Mouse (Mus musculus): Measurements from ENCODE around the gene F2rl1. TPM values are rescaled to one million over a fixed set of nuclear protein-coding genes. Genes with fewer than 3 reads are reported as not detected.

F2rl1 gene
- polyA plus RNA-seq, 1 experiment from 2014 or later = 4.5 TPM

DNA sequence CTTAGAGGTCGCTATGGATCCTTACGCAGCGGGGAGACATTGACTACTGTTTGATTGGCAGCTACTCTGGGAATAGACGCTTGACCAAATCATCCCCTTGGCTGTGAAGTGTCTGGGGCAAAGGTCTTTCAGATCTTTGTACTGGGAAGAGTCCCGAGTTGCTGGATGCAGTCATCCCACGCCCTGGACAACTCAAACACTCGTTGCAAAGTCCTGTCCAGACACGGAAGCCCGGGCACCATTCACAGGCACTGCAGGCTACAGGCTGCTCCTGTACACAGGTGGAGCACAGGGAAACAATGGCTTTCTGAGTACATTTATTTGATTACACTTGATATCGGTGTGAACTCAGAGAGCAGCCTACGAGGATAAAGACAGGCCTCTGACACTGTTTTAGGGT lies 33.7 kb downstream of the F2rl1 start:
- Histone ChIP-seq H3K9me3 (ENCODE audit: low read depth, low read length) (no peaks in the 10 kb centered on the region), H3K36me3 (ENCODE audit: insufficient read depth) (no peaks in the 10 kb centered on the region), H3K27me3 (ENCODE audit: insufficient read depth, low read length) (no peaks in the 10 kb centered on the region), H3K27ac (ENCODE audit: low read depth) (no peak overlapping the region), H3K4me1 (ENCODE audit: insufficient read depth) (peaks cover 11% of the 10 kb centered on the region), H3K4me3 (ENCODE audit: low read depth, low read length) (no peak overlapping the region), H3K4me2 (no peak overlapping the region), H3K9ac (no peak overlapping the region)
- 59% methylated on average over 11 of the region's 11 CpGs for WGBS
- DNase-seq (no peak), ATAC-seq (ENCODE audit: insufficient read depth) (no peak)
- TF ChIP-seq CTCF (IDR thresholded peaks at IDR 0.05; ENCODE audit: low read depth) = no peak

DNA sequence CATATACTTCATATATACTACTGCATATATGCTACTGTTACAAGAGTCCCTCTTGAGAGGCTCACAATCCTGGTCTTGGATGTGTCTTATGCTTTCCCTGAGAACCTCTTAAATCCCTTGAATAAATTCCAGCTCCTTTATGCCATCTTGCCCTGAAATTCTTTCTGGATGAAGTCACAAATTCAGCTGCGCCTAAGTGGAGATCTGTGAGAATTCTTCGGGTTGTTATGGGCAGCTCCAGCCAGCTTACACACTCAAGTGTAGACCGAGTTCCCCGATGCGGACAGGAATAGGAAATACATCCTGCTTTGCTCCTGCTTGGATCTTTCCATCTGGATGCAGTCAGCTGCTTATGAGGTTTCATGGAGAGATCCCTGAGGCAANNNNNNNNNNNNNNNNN lies 40.4 kb downstream of the F2rl1 start:
- no peaks in the 10 kb centered on the region for H3K36me3 ChIP-seq (ENCODE audit: insufficient read depth)
- H3K4me3 ChIP-seq (ENCODE audit: low read depth, low read length) = no peak overlapping the region
- H3K27ac ChIP-seq (ENCODE audit: low read depth) = peak overlapping the region; percentile 60
- 20% methylated on average over 5 of the region's 5 CpGs for WGBS
- no peak for TF ChIP-seq CTCF (IDR thresholded peaks at IDR 0.05; ENCODE audit: low read depth)
- DNase-seq (peak; percentile 75), ATAC-seq (ENCODE audit: insufficient read depth) (peak; percentile 79)
- no peaks in the 10 kb centered on the region for H3K27me3 ChIP-seq (ENCODE audit: insufficient read depth, low read length)
- no peak overlapping the region for H3K9ac ChIP-seq
- H3K4me2 ChIP-seq = no peak overlapping the region
- H3K4me1 ChIP-seq (ENCODE audit: insufficient read depth) = no peaks in the 10 kb centered on the region
- no peaks in the 10 kb centered on the region for H3K9me3 ChIP-seq (ENCODE audit: low read depth, low read length)

DNA sequence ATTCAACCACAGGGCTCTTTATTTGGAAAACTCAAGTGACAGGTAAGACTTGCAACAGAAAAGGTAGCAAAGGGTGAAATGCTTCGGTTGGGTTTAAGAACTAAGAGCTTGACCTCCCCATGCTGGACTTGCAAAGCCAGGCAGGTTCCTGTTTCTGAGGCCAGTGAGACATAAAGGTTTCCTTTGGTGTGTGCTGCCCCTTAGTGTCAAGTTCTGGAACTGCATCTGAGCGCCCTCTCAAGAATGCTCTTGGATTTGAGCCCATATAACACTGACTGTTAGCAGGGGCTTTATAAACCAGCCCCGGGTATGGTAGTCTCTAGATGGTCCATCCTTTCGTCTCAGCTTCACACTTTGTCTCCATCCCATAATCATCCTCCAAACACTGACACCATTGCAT lies 43.6 kb downstream of the F2rl1 start:
- peak; percentile 92 for TF ChIP-seq CTCF (IDR thresholded peaks at IDR 0.05; ENCODE audit: low read depth)
- H3K36me3 ChIP-seq (ENCODE audit: insufficient read depth) = no peaks in the 10 kb centered on the region
- no peaks in the 10 kb centered on the region for H3K9me3 ChIP-seq (ENCODE audit: low read depth, low read length)
- no peak overlapping the region for H3K4me3 ChIP-seq (ENCODE audit: low read depth, low read length)
- H3K4me2 ChIP-seq = no peak overlapping the region
- no peaks in the 10 kb centered on the region for H3K27me3 ChIP-seq (ENCODE audit: insufficient read depth, low read length)
- 6% methylated on average over 4 of the region's 4 CpGs for WGBS
- DNase-seq (peak; percentile 96), ATAC-seq (ENCODE audit: insufficient read depth) (0 out of 2 replicates have a peak, but pooled peaks have one; percentile 21)
- no peaks in the 10 kb centered on the region for H3K4me1 ChIP-seq (ENCODE audit: insufficient read depth)
- no peak overlapping the region for H3K27ac ChIP-seq (ENCODE audit: low read depth)
- no peak overlapping the region for H3K9ac ChIP-seq

DNA sequence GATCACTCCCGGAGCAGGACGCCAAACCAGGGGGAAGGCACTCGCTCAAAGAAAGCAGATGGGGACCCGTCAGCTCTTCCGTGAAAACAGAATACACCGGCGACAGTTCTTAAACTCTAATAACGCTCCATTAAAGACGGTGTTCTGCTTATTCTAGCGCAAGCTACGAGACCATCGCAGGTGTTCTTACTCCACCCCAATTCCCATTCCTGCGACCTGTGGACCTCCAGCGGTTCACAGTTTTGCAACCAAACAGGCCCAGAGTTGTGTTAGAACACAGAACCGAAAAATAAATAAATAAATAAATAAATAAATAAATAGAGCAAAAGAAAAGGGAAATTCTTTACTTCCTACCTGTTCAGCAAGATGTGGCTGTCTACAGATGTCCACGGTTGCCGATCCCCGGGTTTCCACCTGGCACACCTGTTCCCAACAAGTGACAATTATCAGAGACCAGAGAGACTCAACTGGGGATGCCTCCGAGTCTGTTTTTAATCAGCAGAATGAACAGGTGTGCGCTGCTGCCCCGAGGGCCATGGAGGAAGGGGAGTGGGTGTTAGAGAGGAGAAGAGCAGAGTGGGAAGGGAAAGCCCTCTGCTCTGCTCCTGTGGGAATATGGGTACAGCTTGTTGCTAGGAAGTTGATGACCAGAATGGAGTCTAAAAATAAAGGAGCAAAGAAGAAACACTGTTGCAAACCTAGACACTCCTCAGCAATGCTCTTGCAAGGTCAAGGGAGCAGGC lies 46.2 kb downstream of the F2rl1 start, which contains the start of gene S100z:
TSS of gene S100z (minus strand) at position 51 of the 743 bp plus-strand sequence.
- 84% methylated on average over 21 of the region's 21 CpGs for WGBS
- no peak within 1 kb of the TSS for H3K4me2 ChIP-seq
- no peak within 1 kb of the TSS for H3K9ac ChIP-seq
- no peak for DNase-seq
- no peaks in the 10 kb centered on the region for H3K36me3 ChIP-seq (ENCODE audit: insufficient read depth)
- no peaks in the 10 kb centered on the region for H3K9me3 ChIP-seq (ENCODE audit: low read depth, low read length)
- no peaks in the 10 kb centered on the region for H3K27me3 ChIP-seq (ENCODE audit: insufficient read depth, low read length)
- no peak for ATAC-seq (ENCODE audit: insufficient read depth)
- H3K4me3 ChIP-seq (ENCODE audit: low read depth, low read length) = no peak within 1 kb of the TSS
- H3K4me1 ChIP-seq (ENCODE audit: insufficient read depth) = peaks cover 4% of the 10 kb centered on the region; the same call in 1 of the 2 replicates
- TF ChIP-seq CTCF (IDR thresholded peaks at IDR 0.05; ENCODE audit: low read depth) = no peak
- no peak within 1 kb of the TSS for H3K27ac ChIP-seq (ENCODE audit: low read depth)

DNA sequence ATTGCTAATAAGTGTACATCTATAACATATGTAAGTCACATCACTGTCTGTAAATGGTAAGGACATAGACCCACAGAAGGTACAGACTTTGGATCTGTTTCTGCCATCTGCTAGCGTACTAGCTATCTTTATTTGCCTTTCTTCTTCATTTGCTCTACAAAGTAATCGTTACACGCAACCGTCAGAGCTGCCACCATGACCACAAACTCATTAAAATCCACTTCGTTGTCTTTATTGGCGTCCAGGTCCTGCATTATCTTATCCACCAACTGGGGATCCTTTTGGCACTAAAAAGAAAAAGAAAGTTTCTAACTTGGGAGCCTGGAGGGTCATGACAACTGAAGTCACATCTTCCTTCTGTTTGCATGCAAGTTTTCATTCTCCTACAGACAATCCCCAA lies 47.9 kb downstream of the F2rl1 start:
- WGBS = 72% methylated on average over 6 of the region's 6 CpGs
- no peaks in the 10 kb centered on the region for H3K27me3 ChIP-seq (ENCODE audit: insufficient read depth, low read length)

DNA sequence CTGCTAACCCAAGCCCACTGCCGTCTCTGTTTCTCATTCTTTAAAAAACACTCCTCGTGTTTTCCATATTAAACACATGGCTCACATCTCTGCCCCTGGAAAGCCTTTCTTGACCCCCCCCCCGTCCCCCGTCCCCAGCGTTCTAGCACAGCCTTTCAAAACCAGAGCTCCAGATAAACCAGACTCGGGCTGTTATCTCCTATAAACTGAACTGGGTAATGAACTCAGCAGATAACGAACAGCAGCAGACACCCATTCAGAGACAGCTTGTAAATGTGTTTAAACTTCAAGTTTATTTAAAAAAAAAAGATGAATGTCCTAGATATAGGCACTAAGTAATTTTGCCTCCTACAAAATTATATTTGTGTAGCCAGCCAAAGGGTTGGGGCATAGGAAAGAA lies 49.9 kb downstream of the F2rl1 start:
- H3K4me1 ChIP-seq (ENCODE audit: insufficient read depth) = peaks cover 4% of the 10 kb centered on the region; the same call in 1 of the 2 replicates
- 23% methylated on average over 7 of the region's 7 CpGs for WGBS
- ATAC-seq (ENCODE audit: insufficient read depth) (peak; percentile 73), DNase-seq (peak; percentile 29)
- no peak for TF ChIP-seq CTCF (IDR thresholded peaks at IDR 0.05; ENCODE audit: low read depth)
- no peaks in the 10 kb centered on the region for H3K27me3 ChIP-seq (ENCODE audit: insufficient read depth, low read length)
- H3K27ac ChIP-seq (ENCODE audit: low read depth) = no peak overlapping the region
- H3K36me3 ChIP-seq (ENCODE audit: insufficient read depth) = no peaks in the 10 kb centered on the region
- H3K9ac ChIP-seq = no peak overlapping the region
- no peaks in the 10 kb centered on the region for H3K9me3 ChIP-seq (ENCODE audit: low read depth, low read length)
- H3K4me2 ChIP-seq = no peak overlapping the region
- no peak overlapping the region for H3K4me3 ChIP-seq (ENCODE audit: low read depth, low read length)

More for the DNA sequence above, 47.9 kb downstream of the F2rl1 start:
- DNase-seq (no peak), ATAC-seq (ENCODE audit: insufficient read depth) (no peak)
- no peak for TF ChIP-seq CTCF (IDR thresholded peaks at IDR 0.05; ENCODE audit: low read depth)
- no peaks in the 10 kb centered on the region for H3K9me3 ChIP-seq (ENCODE audit: low read depth, low read length)
- H3K4me2 ChIP-seq = no peak overlapping the region
- H3K36me3 ChIP-seq (ENCODE audit: insufficient read depth) = no peaks in the 10 kb centered on the region
- H3K27ac ChIP-seq (ENCODE audit: low read depth) = no peak overlapping the region
- H3K4me1 ChIP-seq (ENCODE audit: insufficient read depth) = peaks cover 4% of the 10 kb centered on the region; the same call in 1 of the 2 replicates
- no peak overlapping the region for H3K9ac ChIP-seq
- H3K4me3 ChIP-seq (ENCODE audit: low read depth, low read length) = no peak overlapping the region

DNA sequence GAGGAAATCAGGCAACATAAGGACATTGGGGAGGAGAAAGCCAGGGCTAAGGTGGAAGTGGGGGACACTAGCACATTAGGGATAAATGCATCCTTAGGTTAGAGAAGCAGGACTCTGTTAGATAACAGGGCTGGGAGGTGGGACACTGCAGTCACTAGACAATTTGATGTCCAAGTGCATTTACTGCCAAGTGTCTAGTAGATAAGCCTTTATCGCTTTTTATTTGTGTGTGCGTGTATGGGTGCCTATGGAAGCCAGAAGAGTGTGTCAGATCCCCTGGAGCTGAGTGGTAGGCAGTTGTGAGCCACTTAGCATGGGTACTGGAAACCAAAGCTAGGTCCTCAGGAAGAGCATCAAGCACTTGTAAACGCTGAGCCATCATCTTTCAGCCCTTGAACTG lies 50.7 kb downstream of the F2rl1 start:
- DNase-seq = no peak
- no peak for ATAC-seq (ENCODE audit: insufficient read depth)
- Histone ChIP-seq H3K4me3 (ENCODE audit: low read depth, low read length) (no peak overlapping the region), H3K4me1 (ENCODE audit: insufficient read depth) (peaks cover 4% of the 10 kb centered on the region; the same call in 1 of the 2 replicates), H3K27ac (ENCODE audit: low read depth) (no peak overlapping the region), H3K9me3 (ENCODE audit: low read depth, low read length) (no peaks in the 10 kb centered on the region), H3K36me3 (ENCODE audit: insufficient read depth) (no peaks in the 10 kb centered on the region), H3K9ac (no peak overlapping the region), H3K4me2 (no peak overlapping the region), H3K27me3 (ENCODE audit: insufficient read depth, low read length) (no peaks in the 10 kb centered on the region)
- no peak for TF ChIP-seq CTCF (IDR thresholded peaks at IDR 0.05; ENCODE audit: low read depth)
- 67% methylated on average over 3 of the region's 3 CpGs for WGBS

All from lung, embryonic 14.5 days (tissue).